Mouse (Mus musculus) kidney, postnatal 0 days (tissue): ENCODE data around the gene Synpr. TPM values are rescaled to one million over a fixed set of nuclear protein-coding genes. Genes with fewer than 3 reads are reported as not detected.
A peak's percentile ranks its signal among the peaks of the same experiment; 100 is the strongest.
"Not testable (repeated sequence)": the region's sequence is repeated elsewhere in the genome, so short reads cannot be mapped to it uniquely, and the experiment has no call there.

Experiments used
- ATAC-seq: fragments of 200-750 bp; cut with Nextera tagmentation; replicated peaks from 2 replicates; pipeline ENCODE4 v1.8.0; 2017; ENCODE audit warnings: low read depth, moderate number of reproducible peaks, moderate TSS enrichment, moderate library complexity; ENCODE audit not compliant: low FRiP score
- DNase-seq: peaks from one replicate; pipeline ENCODE4 v3.0.0-alpha.2; 2016; ENCODE audit warnings: low spot score
- H3K27ac ChIP-seq: fragments of 300-500 bp; sonication (generic); 2 replicates; pipeline ENCODE4 v1.5.1; 2014; ENCODE audit warnings: mild to moderate bottlenecking
- H3K27me3 ChIP-seq: fragments of 300-500 bp; sonication (generic); 2 replicates; pipeline ENCODE4 v1.6.1; 2014; ENCODE audit warnings: low read length, mixed read lengths; ENCODE audit not compliant: insufficient read depth
- H3K36me3 ChIP-seq: fragments of 300-500 bp; sonication (generic); 2 replicates; pipeline ENCODE4 v1.6.1; 2014; ENCODE audit warnings: low read length, mixed read lengths; ENCODE audit not compliant: insufficient read depth
- H3K4me1 ChIP-seq: fragments of 300-500 bp; sonication (generic); replicated peaks from 2 replicates; pipeline ENCODE4 v1.6.1; 2014; ENCODE audit warnings: antibody characterized with exemption, low read length, mixed read lengths; ENCODE audit not compliant: insufficient read depth
- H3K4me2 ChIP-seq: fragments of 300-500 bp; sonication (generic); 2 replicates; pipeline ENCODE4 v1.6.1; 2014; ENCODE audit warnings: mild to moderate bottlenecking, low read length, moderate library complexity, mixed read lengths
- H3K4me3 ChIP-seq: fragments of 300-500 bp; sonication (generic); replicated peaks from 2 replicates; pipeline ENCODE4 v1.5.1; 2014; ENCODE audit warnings: low read depth, low read length
- H3K9ac ChIP-seq: fragments of 300-500 bp; sonication (generic); 2 replicates; pipeline ENCODE4 v1.6.1; 2014; ENCODE audit warnings: low read depth, low read length
- H3K9me3 ChIP-seq: fragments of 300-500 bp; sonication (generic); replicated peaks from 2 replicates; pipeline ENCODE4 v1.6.1; 2016; ENCODE audit warnings: low read length, inconsistent platforms, mixed read lengths
- CTCF ChIP-seq: IDR thresholded peaks from 2 replicates; pipeline ENCODE4 v1.5.1; 2016; ENCODE audit warnings: antibody characterized with exemption, low read depth, mild to moderate bottlenecking, moderate library complexity
- WGBS: fragments of 180-500 bp; shearing (Covaris S2); extraction: QIAGEN DNeasy Blood & Tissue Kit; methylation state at CpG from one replicate; pipeline ENCODE4 v1.1.7; 2014; 5-methylcytosine and 5-hydroxymethylcytosine counted together
- polyA plus RNA-seq: library from polyadenylated mRNA; unstranded; fragments of >200 nt; fragmentation: Nextera tagmentation; extraction: Ambion mirVana; gene quantifications from 2 replicates; pipeline ENCODE4 v1.2.1, GENCODE M21; 2015

The Synpr gene
- polyA plus RNA-seq = 0.75 and 1.0 TPM in 2 replicates

GRCm38 (mm10) chr14:13284091-13284844, at the start of gene Synpr:
Synpr (plus strand) TSS chr14:13284780.
- no peak for TF ChIP-seq CTCF
- no peaks in the 10 kb centered on the region for H3K27me3 ChIP-seq
- ATAC-seq (peak; percentile 99), DNase-seq (peak; percentile 88)
- H3K4me1 ChIP-seq = no peaks in the 10 kb centered on the region
- no peaks in the 10 kb centered on the region for H3K36me3 ChIP-seq
- H3K9me3 ChIP-seq = no peaks in the 10 kb centered on the region
- peak within 1 kb of the TSS; percentile 52 for H3K4me2 ChIP-seq
- WGBS = 3% methylated on average over 27 of the region's 27 CpGs
- H3K4me3 ChIP-seq = peak within 1 kb of the TSS; percentile 22; the same call in 1 of the 2 replicates
- no peak within 1 kb of the TSS for H3K9ac ChIP-seq
- no peak within 1 kb of the TSS for H3K27ac ChIP-seq

GRCm38 (mm10) chr14:13236929-13237328, 47.7 kb upstream of the Synpr start:
- Histone ChIP-seq H3K27ac (no peak overlapping the region), H3K4me2 (no peak overlapping the region), H3K9me3 (no peaks in the 10 kb centered on the region), H3K4me3 (no peak overlapping the region), H3K4me1 (no peaks in the 10 kb centered on the region), H3K9ac (no peak overlapping the region), H3K27me3 (no peaks in the 10 kb centered on the region), H3K36me3 (no peaks in the 10 kb centered on the region)
- DNase-seq (peak; percentile 42), ATAC-seq (peak; percentile 5; the same call in 1 of the 2 replicates)
- TF ChIP-seq CTCF = peak; percentile 70
- 6% methylated on average over 1 of the region's 1 CpGs for WGBS

DNA sequence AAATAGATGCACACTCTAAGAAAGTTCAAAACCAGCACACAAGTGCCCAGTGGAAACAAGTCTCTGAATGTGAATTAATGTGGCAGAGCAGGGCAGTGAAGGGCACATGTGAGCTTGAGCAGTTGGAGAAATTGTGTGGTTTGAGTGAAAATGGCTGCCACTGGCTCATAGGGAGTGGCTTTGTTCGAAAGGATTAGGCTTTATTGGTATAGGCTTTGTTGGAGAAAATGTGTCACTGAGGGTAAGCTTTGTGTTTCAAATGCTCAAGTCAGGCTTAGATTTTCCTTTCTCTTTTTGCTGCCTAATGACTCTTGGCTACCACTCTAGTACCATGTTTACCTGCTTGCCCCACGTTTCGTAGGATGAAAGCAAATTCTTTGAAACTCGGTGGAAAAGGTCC, 37.1 kb upstream of the Synpr start:
- 76% methylated on average over 4 of the region's 4 CpGs for WGBS
- no peaks in the 10 kb centered on the region for H3K9me3 ChIP-seq

GRCm38 (mm10) chr14:13249361-13249760, 35.2 kb upstream of the Synpr start:
- Histone ChIP-seq H3K9ac (no peak overlapping the region), H3K4me2 (no peak overlapping the region), H3K27ac (no peak overlapping the region), H3K4me1 (no peaks in the 10 kb centered on the region), H3K4me3 (no peak overlapping the region), H3K36me3 (no peaks in the 10 kb centered on the region), H3K9me3 (no peaks in the 10 kb centered on the region), H3K27me3 (no peaks in the 10 kb centered on the region)
- ATAC-seq (no peak), DNase-seq (no peak)
- TF ChIP-seq CTCF = peak; percentile 19; the same call in 1 of the 2 replicates

More for the DNA sequence above, 37.1 kb upstream of the Synpr start:
- Histone ChIP-seq H3K27ac (no peak overlapping the region), H3K4me3 (no peak overlapping the region), H3K27me3 (no peaks in the 10 kb centered on the region), H3K36me3 (no peaks in the 10 kb centered on the region), H3K4me2 (no peak overlapping the region), H3K9ac (no peak overlapping the region), H3K4me1 (no peaks in the 10 kb centered on the region)
- ATAC-seq (no peak), DNase-seq (no peak)
- TF ChIP-seq CTCF = no peak

DNA sequence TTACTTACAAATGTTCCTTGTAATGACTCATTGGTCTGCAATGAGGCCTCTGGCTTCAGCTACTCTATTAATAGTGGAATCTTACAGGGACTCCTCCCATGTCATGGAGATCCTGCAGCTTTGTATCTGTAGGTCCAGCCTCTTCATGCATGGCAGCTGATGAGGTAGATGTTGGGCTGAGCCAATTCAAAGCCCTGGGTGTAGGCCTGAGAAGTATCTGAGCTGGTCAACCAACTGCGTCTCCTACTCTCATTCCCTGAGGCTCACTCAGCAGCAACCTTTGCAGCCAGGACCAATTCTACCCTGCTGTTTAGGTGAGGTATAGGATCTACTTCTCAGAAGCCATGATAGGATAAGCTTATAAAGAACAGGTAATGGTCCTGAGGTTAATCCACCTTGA, 32.0 kb upstream of the Synpr start:
- 96% methylated on average over 1 of the region's 1 CpGs for WGBS
- H3K4me2 ChIP-seq = no peak overlapping the region
- no peaks in the 10 kb centered on the region for H3K9me3 ChIP-seq
- no peaks in the 10 kb centered on the region for H3K27me3 ChIP-seq
- TF ChIP-seq CTCF = no peak
- DNase-seq (no peak), ATAC-seq (peak; percentile 46; the same call in 1 of the 2 replicates)
- no peaks in the 10 kb centered on the region for H3K36me3 ChIP-seq
- H3K4me1 ChIP-seq = no peaks in the 10 kb centered on the region
- no peak overlapping the region for H3K27ac ChIP-seq
- no peak overlapping the region for H3K4me3 ChIP-seq
- no peak overlapping the region for H3K9ac ChIP-seq

DNA sequence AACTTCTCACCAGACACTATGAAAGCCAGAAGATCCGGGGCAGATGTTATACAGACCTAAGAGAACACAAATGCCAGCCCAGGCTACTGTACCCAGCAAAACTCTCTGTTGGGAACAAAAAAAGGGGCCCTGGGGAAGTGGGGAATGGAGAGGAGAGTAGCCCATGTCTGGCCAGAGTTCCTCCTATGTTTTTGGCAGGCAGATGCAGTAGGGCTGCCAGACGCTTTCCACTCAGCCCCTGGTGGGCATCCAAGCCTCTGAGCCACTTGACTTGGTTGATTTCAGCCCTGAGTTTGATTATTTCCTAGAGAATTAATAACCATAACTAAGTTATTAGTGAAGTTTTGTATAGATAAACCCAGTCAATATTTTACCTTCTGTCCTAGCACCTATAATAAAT, 29.8 kb upstream of the Synpr start:
- not testable (repeated sequence) for ATAC-seq, H3K9ac ChIP-seq, H3K27ac ChIP-seq, H3K4me3 ChIP-seq, H3K36me3 ChIP-seq, H3K4me1 ChIP-seq, H3K4me2 ChIP-seq, H3K27me3 ChIP-seq, H3K9me3 ChIP-seq, DNase-seq
- WGBS = 73% methylated on average over 2 of the region's 2 CpGs
